Mouse (Mus musculus): ENCODE results near the gene Galnt7. TPM values are rescaled to one million over a fixed set of nuclear protein-coding genes. Genes with fewer than 3 reads are reported as not detected.
A peak's percentile ranks its signal among the peaks of the same experiment; 100 is the strongest.

Galnt7 gene
- total RNA-seq, 4 experiments from 2014 or later = 11.1 to 12.9 (median 12.0) TPM

GRCm38 (mm10) chr8:57498847-57499511, 153.9 kb downstream of the Galnt7 start:
- DNase-seq (ENCODE audit: low spot score in 2 of 2) = peak in 1 of 2 experiments; percentile 39

- no peak for DNase-seq (ENCODE audit: low spot score in 2 of 2)
Observed at GRCm38 (mm10) chr8:57498494-57498846, 154.4 kb downstream of the Galnt7 start.

GRCm38 (mm10) chr8:57491873-57492272, 161.0 kb downstream of the Galnt7 start:
- no peak for DNase-seq (ENCODE audit: low spot score in 2 of 2)

- DNase-seq (ENCODE audit: low spot score in 2 of 2) = no peak
Observed at GRCm38 (mm10) chr8:57489896-57490295, 162.9 kb downstream of the Galnt7 start.

GRCm38 (mm10) chr8:57489366-57489765, 163.5 kb downstream of the Galnt7 start:
- DNase-seq (ENCODE audit: low spot score in 2 of 2) = no peak

- DNase-seq (ENCODE audit: low spot score in 2 of 2) = peak in 1 of 2 experiments; percentile 34
Observed at GRCm38 (mm10) chr8:57488312-57488765, 164.5 kb downstream of the Galnt7 start.

- DNase-seq (ENCODE audit: low spot score in 2 of 2) = peak; percentile 96 to 97
Observed at GRCm38 (mm10) chr8:57487441-57488155, 165.2 kb downstream of the Galnt7 start, which contains the start of gene Sap30. Sap30 (minus strand) TSS chr8:57487860.

GRCm38 (mm10) chr8:57486491-57487440, 166.1 kb downstream of the Galnt7 start:
- DNase-seq (ENCODE audit: low spot score in 2 of 2) = peak in 1 of 2 experiments; percentile 24

- DNase-seq (ENCODE audit: low spot score in 2 of 2) = no peak
Observed at GRCm38 (mm10) chr8:57480606-57481005, 172.2 kb downstream of the Galnt7 start.

GRCm38 (mm10) chr8:57479700-57480099, 173.1 kb downstream of the Galnt7 start:
- DNase-seq (ENCODE audit: low spot score in 2 of 2) = no peak

GRCm38 (mm10) chr8:57478406-57478805, 174.4 kb downstream of the Galnt7 start:
- no peak for DNase-seq (ENCODE audit: low spot score in 2 of 2)

Other genes starting within 250 kb of the Galnt7 start
- gene Scrg1, start 197.1 kb downstream of the Galnt7 start, total RNA-seq (2022) = 10 to 100 TPM; 53.6 to 76.8 (median 61.3) TPM
- gene Sap30, start 165.2 kb downstream of the Galnt7 start, total RNA-seq (2022) = 10 to 100 TPM in 2 of 4 experiments, 1 to 10 TPM in 2; 8.8 to 14.9 (median 10.2) TPM
- gene Hmgb2, start 141.1 kb downstream of the Galnt7 start, total RNA-seq (2022) = 10 to 100 TPM in 1 of 4 experiments, 1 to 10 TPM in 3; 2.6 to 13.0 (median 5.8) TPM